Mouse (Mus musculus): ENCODE results near the gene Ubac1. TPM values are rescaled to one million over a fixed set of nuclear protein-coding genes. Genes with fewer than 3 reads are reported as not detected.

The Ubac1 gene
- total RNA-seq, 2 experiments from 2014 or later, result 50.5 to 77.3 TPM

- no peak for DNase-seq
Measured at GRCm38 (mm10) chr2:25975141-25975770, 46.3 kb downstream of the Ubac1 start.

- no peak for DNase-seq
Measured at GRCm38 (mm10) chr2:25970426-25970825, 51.1 kb downstream of the Ubac1 start.

GRCm38 (mm10) chr2:25969319-25969718 lies 52.2 kb downstream of the Ubac1 start:
- no peak for DNase-seq

GRCm38 (mm10) chr2:25949291-25949690 lies 72.3 kb downstream of the Ubac1 start:
- DNase-seq, result no peak

Other genes starting within 250 kb of the Ubac1 start
- gene Lcn11, start 244.7 kb downstream of the Ubac1 start, total RNA-seq (2021), result not detected
- not detected for gene Gm13539, start 239.5 kb downstream of the Ubac1 start, total RNA-seq (2021)
- not detected for gene Glt6d1, start 205.9 kb downstream of the Ubac1 start, total RNA-seq (2021)
- gene Lcn9, start 198.6 kb downstream of the Ubac1 start, total RNA-seq (2021), result not detected
- gene Sohlh1, start 174.5 kb downstream of the Ubac1 start, total RNA-seq (2021), result not detected
- 1 to 10 TPM; 4.0 to 7.2 TPM for gene Kcnt1, start 158.0 kb downstream of the Ubac1 start, total RNA-seq (2021)
- 10 to 100 TPM; 28.2 to 28.7 TPM for gene Camsap1, start 38.5 kb downstream of the Ubac1 start, total RNA-seq (2021)
- gene Nacc2, start 101.5 kb upstream of the Ubac1 start, total RNA-seq (2021), result 10 to 100 TPM; 19.9 to 31.0 TPM
- gene Lhx3, start 186.5 kb upstream of the Ubac1 start, total RNA-seq (2021), result under 1 TPM; 0.27 to 0.64 TPM
- gene Qsox2, start 215.8 kb upstream of the Ubac1 start, total RNA-seq (2021), result 10 to 100 TPM; 17.6 to 18.2 TPM

Measured in adrenal gland, postnatal 10 days (tissue).